Mouse (Mus musculus): ENCODE measurements around the gene Adgrl2. TPM values are rescaled to one million over a fixed set of nuclear protein-coding genes. Genes with fewer than 3 reads are reported as not detected.

Gene Adgrl2
- total and polyA plus RNA-seq, 2 experiments from 2014 or later, result 73.6 to 116 TPM

DNA sequence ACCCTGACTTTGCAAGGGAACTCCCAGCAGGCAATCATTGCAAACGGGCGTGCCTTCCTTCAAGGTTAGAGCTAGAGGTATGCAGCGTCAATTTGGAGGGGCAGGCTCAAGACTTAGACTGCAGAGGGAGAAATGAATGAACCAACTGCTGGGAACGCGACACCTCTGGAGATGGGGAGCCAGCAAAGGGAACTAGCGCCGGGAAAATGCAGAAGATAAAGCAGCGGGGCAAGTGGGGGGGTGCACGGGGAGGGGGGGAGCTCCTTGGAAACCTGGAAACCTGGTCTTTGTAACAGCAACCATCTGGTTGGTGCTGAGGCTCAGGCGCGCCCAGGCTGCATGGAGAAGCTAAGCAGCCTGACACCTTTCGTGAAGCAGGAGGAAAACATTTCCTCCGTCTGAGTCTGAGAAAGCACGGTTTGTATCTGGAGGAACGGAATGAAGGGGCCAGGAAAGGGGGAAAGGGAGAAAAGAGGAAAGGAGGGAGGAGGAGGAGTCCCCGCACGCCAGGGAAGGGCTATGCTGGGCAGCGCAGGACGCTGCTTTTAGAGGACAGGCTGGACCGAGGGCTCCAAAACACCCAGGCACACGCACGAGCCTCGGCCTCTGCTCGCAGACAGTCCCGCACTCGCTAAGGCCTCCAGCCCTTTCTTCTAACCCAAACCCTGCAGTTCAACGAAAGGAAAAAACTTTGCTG is 3.3 kb downstream of the Adgrl2 start:
- no peak for ATAC-seq
- no peak for TF ChIP-seq CTCF (IDR thresholded peaks at IDR 0.05; ENCODE audit: low read depth)

DNA sequence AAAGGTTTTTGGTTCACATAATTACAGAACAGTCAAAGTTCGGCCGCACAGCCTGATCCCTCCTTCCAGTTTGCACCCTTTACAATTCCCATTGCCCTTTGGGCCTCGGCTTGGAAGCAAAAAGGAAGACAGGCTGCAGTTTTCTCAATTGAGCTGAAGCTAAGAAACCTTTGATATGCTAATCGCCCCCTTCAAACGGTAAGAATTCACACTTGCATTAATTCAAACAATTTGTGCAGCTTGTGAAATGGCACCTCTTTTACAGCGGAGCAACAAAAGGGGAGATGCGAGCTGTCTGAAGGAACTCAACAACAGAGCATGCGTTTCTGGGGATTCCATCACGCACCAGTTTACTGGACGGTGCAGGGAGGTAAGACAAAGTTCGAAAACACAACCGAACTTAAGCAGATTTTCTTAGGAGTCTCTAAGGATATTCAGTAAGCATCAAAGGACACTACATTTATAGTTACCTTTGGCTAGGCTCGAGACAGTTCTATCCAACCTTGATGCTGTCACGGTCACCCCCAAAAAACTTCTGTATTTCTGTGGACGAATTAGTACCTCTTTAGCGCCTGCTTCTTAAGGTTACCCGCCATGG is 4.0 kb downstream of the Adgrl2 start:
- H3K27ac ChIP-seq (ENCODE audit: low read depth, low read length), result peak overlapping the region; percentile 91
- no peaks in the 10 kb centered on the region; the same call in 1 of the 2 replicates for H3K27me3 ChIP-seq (ENCODE audit: insufficient read depth, low read length)
- peak overlapping the region; percentile 71 for H3K4me2 ChIP-seq (ENCODE audit: low read depth)
- no peaks in the 10 kb centered on the region for H3K36me3 ChIP-seq (ENCODE audit: insufficient read depth)
- no peak for TF ChIP-seq CTCF (IDR thresholded peaks at IDR 0.05; ENCODE audit: low read depth)
- 4% methylated on average over 17 of the region's 17 CpGs for WGBS
- DNase-seq, result peak; percentile 56
- H3K4me1 ChIP-seq (ENCODE audit: insufficient read depth), result peaks cover 6% of the 10 kb centered on the region
- H3K9me3 ChIP-seq (ENCODE audit: low read length), result no peaks in the 10 kb centered on the region
- no peak for ATAC-seq
- peak overlapping the region; percentile 79 for H3K4me3 ChIP-seq (ENCODE audit: low read depth, low read length)
- H3K9ac ChIP-seq, result peak overlapping the region; percentile 90

More for the DNA sequence above, 3.3 kb downstream of the Adgrl2 start:
- Histone ChIP-seq H3K36me3 (ENCODE audit: insufficient read depth) (no peaks in the 10 kb centered on the region), H3K27ac (ENCODE audit: low read depth, low read length) (peak overlapping the region; percentile 91), H3K27me3 (ENCODE audit: insufficient read depth, low read length) (no peaks in the 10 kb centered on the region; the same call in 1 of the 2 replicates), H3K4me2 (ENCODE audit: low read depth) (peak overlapping the region; percentile 71), H3K4me1 (ENCODE audit: insufficient read depth) (peaks cover 6% of the 10 kb centered on the region), H3K9me3 (ENCODE audit: low read length) (no peaks in the 10 kb centered on the region), H3K9ac (peak overlapping the region; percentile 90), H3K4me3 (ENCODE audit: low read depth, low read length) (peak overlapping the region; percentile 79)
- 1% methylated on average over 27 of the region's 27 CpGs for WGBS
- peak; percentile 59 for DNase-seq

DNA sequence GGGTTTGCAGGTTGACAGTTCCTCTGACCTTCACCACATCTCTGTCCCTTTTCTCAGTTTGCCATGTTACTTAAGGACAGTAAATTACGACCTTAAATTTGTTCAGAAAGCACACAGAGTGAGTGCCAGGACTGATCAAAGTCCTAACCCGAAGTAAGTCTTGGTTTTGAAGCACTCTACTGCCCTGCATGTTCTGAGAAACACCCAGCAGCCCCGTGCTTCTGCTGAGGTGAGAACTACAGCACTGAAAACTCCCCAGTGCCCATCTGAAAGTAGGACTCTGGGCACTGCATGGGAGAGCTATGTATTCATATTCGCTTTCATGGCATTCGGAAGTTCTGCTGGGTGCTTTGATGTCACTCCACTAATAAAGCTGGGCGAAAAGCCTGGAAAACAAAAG is 6.0 kb downstream of the Adgrl2 start:
- 35% methylated on average over 6 of the region's 6 CpGs for WGBS
- Histone ChIP-seq H3K4me1 (ENCODE audit: insufficient read depth) (peaks cover 6% of the 10 kb centered on the region), H3K9ac (no peak overlapping the region), H3K4me3 (ENCODE audit: low read depth, low read length) (peak overlapping the region; percentile 16), H3K9me3 (ENCODE audit: low read length) (no peaks in the 10 kb centered on the region), H3K36me3 (ENCODE audit: insufficient read depth) (no peaks in the 10 kb centered on the region), H3K27ac (ENCODE audit: low read depth, low read length) (no peak overlapping the region; the same call in 1 of the 2 replicates), H3K27me3 (ENCODE audit: insufficient read depth, low read length) (no peaks in the 10 kb centered on the region; the same call in 1 of the 2 replicates), H3K4me2 (ENCODE audit: low read depth) (peak overlapping the region; percentile 71)
- DNase-seq (no peak), ATAC-seq (no peak)
- TF ChIP-seq CTCF (IDR thresholded peaks at IDR 0.05; ENCODE audit: low read depth), result no peak

DNA sequence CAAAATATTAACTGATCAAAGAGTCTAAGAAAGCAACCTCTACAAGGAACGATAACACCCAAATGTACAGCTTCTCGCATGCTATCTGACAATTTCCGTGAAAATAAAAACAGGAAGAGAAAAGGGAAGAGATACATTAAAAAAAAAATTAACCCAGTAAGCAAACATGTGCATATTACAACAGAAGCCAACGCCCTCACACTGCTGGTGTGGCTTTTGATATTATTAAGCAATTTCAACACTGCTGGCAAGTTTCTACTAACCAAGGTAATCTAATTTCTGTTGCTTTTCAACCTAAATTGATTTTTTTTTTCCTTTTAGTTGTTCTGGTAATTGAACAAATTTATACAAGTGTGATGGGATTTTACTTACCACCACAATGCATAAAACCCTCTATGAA is 8.0 kb downstream of the Adgrl2 start:
- no peaks in the 10 kb centered on the region; the same call in 1 of the 2 replicates for H3K27me3 ChIP-seq (ENCODE audit: insufficient read depth, low read length)
- H3K27ac ChIP-seq (ENCODE audit: low read depth, low read length), result no peak overlapping the region
- no peak overlapping the region for H3K4me3 ChIP-seq (ENCODE audit: low read depth, low read length)
- H3K9me3 ChIP-seq (ENCODE audit: low read length), result no peaks in the 10 kb centered on the region
- no peak overlapping the region for H3K9ac ChIP-seq
- no peak for ATAC-seq
- H3K36me3 ChIP-seq (ENCODE audit: insufficient read depth), result no peaks in the 10 kb centered on the region
- H3K4me2 ChIP-seq (ENCODE audit: low read depth), result no peak overlapping the region
- 76% methylated on average over 4 of the region's 4 CpGs for WGBS
- TF ChIP-seq CTCF (IDR thresholded peaks at IDR 0.05; ENCODE audit: low read depth), result no peak
- no peak for DNase-seq
- peaks cover 9% of the 10 kb centered on the region for H3K4me1 ChIP-seq (ENCODE audit: insufficient read depth)

DNA sequence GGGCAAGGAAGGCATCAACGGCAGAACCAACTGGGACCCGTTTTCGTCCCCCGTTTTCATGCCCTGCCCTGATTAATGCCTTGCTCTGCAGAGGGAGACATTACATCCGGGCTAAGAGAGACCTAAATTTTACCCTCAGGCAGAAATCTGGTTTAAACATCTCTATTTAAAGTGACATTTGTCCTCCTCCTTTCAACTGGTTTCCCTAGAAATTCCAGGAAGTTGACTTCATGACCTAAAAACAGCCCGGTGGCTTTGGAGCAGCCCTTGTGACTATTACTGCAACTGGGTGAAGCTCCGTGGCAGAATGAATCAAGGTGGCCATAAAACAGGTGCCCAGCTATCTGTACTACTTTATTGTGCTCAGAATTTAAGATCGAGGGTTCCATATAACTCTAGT is 8.6 kb downstream of the Adgrl2 start:
- Histone ChIP-seq H3K4me2 (ENCODE audit: low read depth) (no peak overlapping the region), H3K9me3 (ENCODE audit: low read length) (no peaks in the 10 kb centered on the region), H3K27ac (ENCODE audit: low read depth, low read length) (no peak overlapping the region), H3K9ac (no peak overlapping the region), H3K4me3 (ENCODE audit: low read depth, low read length) (no peak overlapping the region), H3K4me1 (ENCODE audit: insufficient read depth) (peaks cover 9% of the 10 kb centered on the region), H3K27me3 (ENCODE audit: insufficient read depth, low read length) (no peaks in the 10 kb centered on the region; the same call in 1 of the 2 replicates), H3K36me3 (ENCODE audit: insufficient read depth) (no peaks in the 10 kb centered on the region)
- ATAC-seq (no peak), DNase-seq (no peak)
- TF ChIP-seq CTCF (IDR thresholded peaks at IDR 0.05; ENCODE audit: low read depth), result no peak
- WGBS, result 79% methylated on average over 8 of the region's 8 CpGs

DNA sequence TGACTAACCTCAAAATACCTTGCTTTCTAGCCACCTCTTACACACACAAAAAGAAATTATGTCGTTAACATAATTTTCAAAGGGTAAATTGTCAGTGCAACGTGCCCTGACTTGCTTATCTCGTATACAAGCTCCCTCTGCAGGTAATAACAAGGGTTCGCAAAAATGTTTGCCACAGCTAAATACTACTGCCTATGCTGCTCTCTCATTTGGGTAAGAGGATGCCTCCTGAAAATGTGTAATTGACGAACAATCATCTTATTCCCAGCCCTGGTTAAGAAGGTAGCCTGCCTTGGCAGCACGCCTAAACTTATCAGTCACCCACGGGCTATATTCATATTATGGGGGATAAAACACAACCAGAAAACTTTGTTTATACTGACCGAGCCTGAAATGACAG is 11.8 kb downstream of the Adgrl2 start:
- TF ChIP-seq CTCF (IDR thresholded peaks at IDR 0.05; ENCODE audit: low read depth), result peak; percentile 72
- H3K9me3 ChIP-seq (ENCODE audit: low read length), result no peaks in the 10 kb centered on the region

DNA sequence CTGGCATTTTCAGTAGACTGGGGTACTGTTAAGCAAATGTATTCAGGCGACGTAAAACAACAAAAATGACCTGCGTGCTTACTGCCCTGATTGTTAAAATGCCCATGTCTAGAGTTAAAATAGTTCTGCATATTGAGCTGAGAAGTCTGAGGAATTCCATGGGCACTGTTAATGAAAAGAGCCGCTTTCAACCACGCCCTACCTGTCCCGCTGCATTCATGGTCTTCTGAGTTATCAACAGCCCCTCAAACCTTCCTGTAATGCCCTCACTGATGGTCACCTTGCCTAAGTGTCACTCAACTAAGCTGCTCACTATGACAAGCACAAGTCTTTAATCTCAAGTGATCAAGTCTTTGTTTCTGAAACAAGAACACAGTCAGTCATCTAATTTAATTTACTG is 12.5 kb downstream of the Adgrl2 start:
- WGBS, result 27% methylated on average over 6 of the region's 6 CpGs
- Histone ChIP-seq H3K4me2 (ENCODE audit: low read depth) (peak overlapping the region; percentile 61), H3K4me1 (ENCODE audit: insufficient read depth) (peaks cover 3% of the 10 kb centered on the region; the same call in 1 of the 2 replicates), H3K27ac (ENCODE audit: low read depth, low read length) (peak overlapping the region; percentile 72), H3K9me3 (ENCODE audit: low read length) (no peaks in the 10 kb centered on the region), H3K27me3 (ENCODE audit: insufficient read depth, low read length) (no peaks in the 10 kb centered on the region), H3K9ac (peak overlapping the region; percentile 43), H3K36me3 (ENCODE audit: insufficient read depth) (no peaks in the 10 kb centered on the region), H3K4me3 (ENCODE audit: low read depth, low read length) (peak overlapping the region; percentile 36)
- DNase-seq (peak; percentile 48), ATAC-seq (no peak)
- no peak for TF ChIP-seq CTCF (IDR thresholded peaks at IDR 0.05; ENCODE audit: low read depth)

More for the DNA sequence above, 11.8 kb downstream of the Adgrl2 start:
- Histone ChIP-seq H3K27me3 (ENCODE audit: insufficient read depth, low read length) (no peaks in the 10 kb centered on the region), H3K4me3 (ENCODE audit: low read depth, low read length) (peak overlapping the region; percentile 36; the same call in 1 of the 2 replicates), H3K4me1 (ENCODE audit: insufficient read depth) (peaks cover 3% of the 10 kb centered on the region; the same call in 1 of the 2 replicates), H3K36me3 (ENCODE audit: insufficient read depth) (no peaks in the 10 kb centered on the region), H3K9ac (no peak overlapping the region), H3K27ac (ENCODE audit: low read depth, low read length) (no peak overlapping the region), H3K4me2 (ENCODE audit: low read depth) (peak overlapping the region; percentile 61)
- WGBS, result 26% methylated on average over 8 of the region's 8 CpGs
- peak; percentile 46; the same call in 1 of the 2 replicates for ATAC-seq
- DNase-seq, result peak; percentile 77

All from forebrain, postnatal 0 days (tissue).